Mouse (Mus musculus) hematopoietic stem cell, adult 5-6 weeks (primary cell): ENCODE data around the gene Dnajc22. TPM values are rescaled to one million over a fixed set of nuclear protein-coding genes. Genes with fewer than 3 reads are reported as not detected.

ENCODE experiments used
- ATAC-seq, 2 experiments: fragments of 125-278 bp in 1 of 2; replicated peaks in 1 of 2; 2 replicates each; pipeline ENCODE4 v1.8.0; 2016 to 2017; ENCODE audit warnings: inconsistent platforms in 2 of 2, mild to moderate bottlenecking in 2 of 2, moderate number of reproducible peaks in 2 of 2, low read depth in 1 of 2, moderate TSS enrichment in 1 of 2; ENCODE audit not compliant: low FRiP score in 2 of 2, poor library complexity in 2 of 2, severe bottlenecking in 2 of 2, insufficient read depth in 1 of 2, low TSS enrichment in 1 of 2
- total RNA-seq: library from RNA; stranded (forward); fragments of 172-1452, 232-1000 nt; gene quantifications from 2 replicates; pipeline ENCODE4 v1.2.3, GENCODE M21; 2017

The Dnajc22 gene
- total RNA-seq, 1 experiment from 2014 or later, result not detected

GRCm38 (mm10) chr15:99129956-99130910 is 37.3 kb downstream of the Dnajc22 start:
- ATAC-seq, result no peak

- no peak for ATAC-seq
These were observed 45.4 kb downstream of the Dnajc22 start for GRCm38 (mm10) chr15:99138389-99138788.

GRCm38 (mm10) chr15:99139669-99140068 is 46.7 kb downstream of the Dnajc22 start:
- peak; percentile 51 to 56; a peak in 1 of 4 replicates for ATAC-seq

- ATAC-seq, result no peak
These were observed 57.5 kb downstream of the Dnajc22 start for GRCm38 (mm10) chr15:99150516-99150915.

GRCm38 (mm10) chr15:99151324-99151723 is 58.4 kb downstream of the Dnajc22 start:
- ATAC-seq, result no peak

- ATAC-seq, result no peak
These were observed 60.5 kb downstream of the Dnajc22 start for GRCm38 (mm10) chr15:99153466-99153865.

Other genes starting within 250 kb of the Dnajc22 start
- 33.0 and 45.0 TPM in 2 replicates for gene Kmt2d, start 222.0 kb upstream of the Dnajc22 start, total RNA-seq
- 6.2 and 14.7 TPM in 2 replicates for gene Rhebl1, start 198.6 kb upstream of the Dnajc22 start, total RNA-seq
- gene Dhh, start 194.6 kb upstream of the Dnajc22 start, total RNA-seq, result 0.13 TPM in 1 of 2 replicates, not detected in the other
- 8.7 and 21.2 TPM in 2 replicates for gene Lmbr1l, start 174.9 kb upstream of the Dnajc22 start, total RNA-seq
- 672 and 707 TPM in 2 replicates for gene Tuba1b, start 158.6 kb upstream of the Dnajc22 start, total RNA-seq
- gene Gm49450, start 139.6 kb upstream of the Dnajc22 start, total RNA-seq, result 12.9 TPM in 1 of 2 replicates, not detected in the other
- gene Tuba1a, start 139.5 kb upstream of the Dnajc22 start, total RNA-seq, result 35.1 and 40.0 TPM in 2 replicates
- 58.2 and 65.1 TPM in 2 replicates for gene Tuba1c, start 63.3 kb upstream of the Dnajc22 start, total RNA-seq
- gene Prph, start 38.0 kb upstream of the Dnajc22 start, total RNA-seq, result not detected in 2 replicates
- 13.4 and 15.9 TPM in 2 replicates for gene Troap, start 18.6 kb upstream of the Dnajc22 start, total RNA-seq
- gene C1ql4, start 5.4 kb upstream of the Dnajc22 start, total RNA-seq, result not detected in 2 replicates
- 0.25 TPM in 1 of 2 replicates, not detected in the other for gene Spats2, start 32.7 kb downstream of the Dnajc22 start, total RNA-seq
- not detected in 2 replicates for gene Kcnh3, start 131.7 kb downstream of the Dnajc22 start, total RNA-seq
- 46.5 and 58.8 TPM in 2 replicates for gene Mcrs1, start 158.8 kb downstream of the Dnajc22 start, total RNA-seq
- gene Prpf40b, start 201.9 kb downstream of the Dnajc22 start, total RNA-seq, result 16.4 and 22.0 TPM in 2 replicates
- 0.05 TPM in 1 of 2 replicates, not detected in the other for gene Fam186b, start 202.7 kb downstream of the Dnajc22 start, total RNA-seq